Mouse (Mus musculus): ENCODE results near the gene Olfr309. TPM values are rescaled to one million over a fixed set of nuclear protein-coding genes. Genes with fewer than 3 reads are reported as not detected.
"Not testable (repeated sequence)": the region's sequence is repeated elsewhere in the genome, so short reads cannot be mapped to it uniquely, and the experiment has no call there.

Gene Olfr309
- polyA plus RNA-seq (2012; rRNA removed), result not detected in 2 replicates

GRCm38 (mm10) chr7:86313608-86314007 lies at the start of gene Olfr309:
Gene Olfr309 (minus strand): TSS chr7:86313708.
- DNase-seq (ENCODE audit: low read depth), result no peak

GRCm38 (mm10) chr7:86346296-86346695 lies 32.8 kb upstream of the Olfr309 start:
- DNase-seq (ENCODE audit: low read depth), result not testable (repeated sequence)

- no peak for DNase-seq (ENCODE audit: low read depth)
Measured at GRCm38 (mm10) chr7:86344253-86344652, 30.7 kb upstream of the Olfr309 start.

GRCm38 (mm10) chr7:86342881-86343565 lies 29.5 kb upstream of the Olfr309 start:
- DNase-seq (ENCODE audit: low read depth), result no peak

GRCm38 (mm10) chr7:86337486-86337885 lies 24.0 kb upstream of the Olfr309 start, which contains the start of gene Olfr307:
Gene Olfr307 (minus strand): TSS chr7:86337586.
- DNase-seq (ENCODE audit: low read depth), result no peak

- no peak for DNase-seq (ENCODE audit: low read depth)
Measured at GRCm38 (mm10) chr7:86325530-86325929, 12.0 kb upstream of the Olfr309 start, which contains the start of gene Olfr308. Gene Olfr308 (minus strand): TSS chr7:86325630.

GRCm38 (mm10) chr7:86321323-86321722 lies 7.8 kb upstream of the Olfr309 start:
- DNase-seq (ENCODE audit: low read depth), result no peak

GRCm38 (mm10) chr7:86277072-86277471 lies 36.4 kb downstream of the Olfr309 start, which contains the start of gene Olfr310:
Gene Olfr310 (minus strand): TSS chr7:86277172.
- no peak for DNase-seq (ENCODE audit: low read depth)

Other genes with a start within 250 kb of the Olfr309 start
- not detected in 2 replicates for gene Vmn2r75, start 141.9 kb downstream of the Olfr309 start, polyA plus RNA-seq (2012; rRNA removed)
- not detected in 2 replicates for gene Vmn2r76, start 67.4 kb downstream of the Olfr309 start, polyA plus RNA-seq (2012; rRNA removed)
- gene Olfr310, start 36.5 kb downstream of the Olfr309 start, polyA plus RNA-seq (2012; rRNA removed), result not detected in 2 replicates
- gene Olfr308, start 11.9 kb upstream of the Olfr309 start, polyA plus RNA-seq (2012; rRNA removed), result not detected in 2 replicates
- gene Olfr307, start 23.9 kb upstream of the Olfr309 start, polyA plus RNA-seq (2012; rRNA removed), result not detected in 2 replicates
- not detected in 2 replicates for gene Olfr305, start 53.2 kb upstream of the Olfr309 start, polyA plus RNA-seq (2012; rRNA removed)
- gene Olfr304, start 73.0 kb upstream of the Olfr309 start, polyA plus RNA-seq (2012; rRNA removed), result not detected in 2 replicates
- gene Olfr303, start 84.1 kb upstream of the Olfr309 start, polyA plus RNA-seq (2012; rRNA removed), result not detected in 2 replicates
- not detected in 2 replicates for gene Olfr301, start 90.1 kb upstream of the Olfr309 start, polyA plus RNA-seq (2012; rRNA removed)
- gene Olfr299, start 146.2 kb upstream of the Olfr309 start, polyA plus RNA-seq (2012; rRNA removed), result not detected in 2 replicates
- gene Olfr298, start 178.8 kb upstream of the Olfr309 start, polyA plus RNA-seq (2012; rRNA removed), result not detected in 2 replicates
- gene Olfr297, start 206.3 kb upstream of the Olfr309 start, polyA plus RNA-seq (2012; rRNA removed), result not detected in 2 replicates